Mouse (Mus musculus): ENCODE results near the gene Slit2.

Slit2 gene

GRCm38 (mm10) chr5:48235270-48235669 is 252.3 kb downstream of the Slit2 start:
- DNase-seq: no peak

GRCm38 (mm10) chr5:48240751-48241150 is 257.8 kb downstream of the Slit2 start:
- peak; percentile 59 to 70 for DNase-seq

DNA sequence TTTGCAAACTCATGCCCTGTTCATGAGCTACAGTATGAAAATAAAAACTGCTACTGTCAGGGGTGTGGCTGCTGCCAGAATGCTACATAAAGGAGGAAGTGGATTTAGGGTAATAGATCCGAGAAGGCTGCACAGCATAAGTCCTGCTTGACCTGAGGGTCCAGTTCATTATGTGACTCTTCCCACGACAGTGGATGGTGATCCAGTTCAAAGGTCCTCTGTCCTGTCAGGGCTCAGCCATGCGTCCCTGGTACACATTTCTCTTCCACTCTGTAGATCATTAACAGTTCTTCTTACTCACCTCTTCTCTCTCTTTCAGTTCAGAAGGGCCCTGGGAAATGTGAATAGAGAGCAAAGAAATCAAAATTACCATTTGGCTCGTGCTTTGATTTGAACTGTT is 265.4 kb downstream of the Slit2 start:
- DNase-seq: no peak

- no peak for DNase-seq
Measured at GRCm38 (mm10) chr5:48277561-48277960, 294.6 kb downstream of the Slit2 start.

DNA sequence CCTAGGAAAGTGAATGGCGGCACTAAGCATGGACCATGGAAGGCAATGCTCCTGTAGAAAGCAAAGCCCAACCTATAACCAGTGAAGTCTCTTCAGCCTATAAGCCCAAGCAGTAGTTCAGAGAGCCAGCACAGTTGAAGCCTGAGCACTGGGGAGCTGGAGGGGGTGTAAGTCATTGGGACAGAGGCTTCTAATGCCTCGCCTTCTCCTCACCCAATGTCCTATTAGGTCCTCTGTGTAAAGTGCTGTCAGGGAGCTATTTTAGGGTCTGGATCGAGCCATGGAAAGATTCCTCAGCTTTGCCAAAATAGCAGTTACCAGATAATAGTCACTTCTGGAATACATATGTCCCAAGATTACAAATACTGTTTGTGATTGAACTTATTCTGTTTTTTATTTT is 318.2 kb downstream of the Slit2 start:
- DNase-seq: no peak

GRCm38 (mm10) chr5:48315057-48315602 is 332.2 kb downstream of the Slit2 start:
- no peak for DNase-seq

- no peak for DNase-seq
Measured at GRCm38 (mm10) chr5:48320597-48320996, 337.7 kb downstream of the Slit2 start.

GRCm38 (mm10) chr5:48326221-48326620 is 343.3 kb downstream of the Slit2 start:
- DNase-seq: no peak

DNA sequence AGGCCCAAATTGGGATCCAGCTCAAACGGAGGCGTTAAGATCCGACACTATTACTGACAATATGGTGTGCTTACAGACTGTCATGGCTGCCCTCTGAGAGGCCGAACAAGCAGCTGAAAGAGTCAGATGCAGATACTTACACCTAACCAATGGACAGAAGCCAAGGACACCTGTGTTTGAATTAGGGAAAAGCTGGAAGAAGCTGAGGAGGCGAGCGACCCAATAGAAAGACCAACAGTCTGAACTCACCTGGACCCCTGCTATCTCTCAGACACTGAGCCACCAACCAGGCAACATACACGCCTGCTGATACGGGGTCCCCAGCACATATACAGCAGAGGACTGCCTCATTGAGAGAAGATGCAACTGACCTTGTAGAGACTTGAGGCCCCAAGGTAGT is 344.7 kb downstream of the Slit2 start, which contains the start of gene 5730480H06Rik:
TSS of gene 5730480H06Rik (plus strand) at position 301 of the 400 bp plus-strand sequence.
- DNase-seq: no peak

DNA sequence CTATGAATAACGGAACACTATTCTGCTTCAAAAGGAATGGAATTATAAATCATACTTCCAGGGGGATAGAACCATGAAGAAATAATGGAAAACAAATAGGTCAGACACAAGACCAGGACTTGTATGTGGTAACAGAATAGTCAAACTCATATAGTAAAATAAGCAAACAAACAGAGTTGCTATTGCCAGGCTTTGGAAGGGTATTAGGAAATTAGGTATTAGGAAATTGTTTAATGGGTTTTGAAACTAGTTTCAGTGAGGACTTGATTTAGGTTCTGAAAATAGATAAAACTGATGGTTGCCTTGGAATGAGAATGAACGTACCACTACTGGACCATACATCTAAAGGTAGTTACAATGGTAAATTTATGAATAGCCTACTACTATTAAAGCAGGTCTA is 346.8 kb downstream of the Slit2 start:
- no peak for DNase-seq

GRCm38 (mm10) chr5:48330817-48331216 is 347.9 kb downstream of the Slit2 start:
- DNase-seq: no peak

DNA sequence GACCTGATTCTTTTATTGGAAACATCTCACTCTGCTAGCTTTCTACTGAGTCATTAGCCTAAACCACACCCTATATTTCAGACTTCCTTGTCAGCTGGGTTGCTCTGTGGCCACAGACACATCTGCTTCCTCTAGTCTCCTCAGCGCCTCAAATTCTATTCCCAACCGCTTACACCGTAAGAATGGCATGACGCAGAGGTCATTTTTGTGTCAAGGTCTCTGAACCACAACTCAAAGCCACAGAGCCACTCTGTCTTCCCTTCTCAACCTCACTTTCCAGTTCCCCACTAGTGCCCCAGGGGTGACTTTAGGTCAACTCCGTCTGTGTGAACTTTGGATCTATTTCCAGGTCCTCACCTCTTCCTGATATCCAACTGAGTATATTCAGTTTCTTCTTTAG is 348.5 kb downstream of the Slit2 start:
- no peak for DNase-seq

- no peak for DNase-seq
Measured at GRCm38 (mm10) chr5:48333407-48333806, 350.5 kb downstream of the Slit2 start.

GRCm38 (mm10) chr5:48333884-48334513 is 351.1 kb downstream of the Slit2 start:
- DNase-seq: no peak

- no peak for DNase-seq
Measured at GRCm38 (mm10) chr5:48340808-48341433, 358.0 kb downstream of the Slit2 start.

GRCm38 (mm10) chr5:48345095-48345982 is 362.4 kb downstream of the Slit2 start:
- DNase-seq: peak in 1 of 2 experiments; percentile 63

- no peak for DNase-seq
Measured at GRCm38 (mm10) chr5:48345983-48346648, 363.2 kb downstream of the Slit2 start.

- no peak for DNase-seq
Measured at GRCm38 (mm10) chr5:48349309-48349708, 366.4 kb downstream of the Slit2 start.
